Mouse (Mus musculus) liver, embryonic 13.5 days (tissue): ENCODE results near the gene Tex19.1. TPM values are rescaled to one million over a fixed set of nuclear protein-coding genes. Genes with fewer than 3 reads are reported as not detected.

ENCODE experiments used
- ATAC-seq: fragments of 200-750 bp; cut with Nextera tagmentation; 2 replicates; pipeline ENCODE4 v1.8.0; 2017; ENCODE audit warnings: low read depth, mild to moderate bottlenecking, moderate number of reproducible peaks, moderate library complexity
- DNase-seq: peaks from one replicate; pipeline ENCODE4 v3.0.0; 2022
- H3K27ac ChIP-seq: fragments of 300-500 bp; sonication (generic); 2 replicates; pipeline ENCODE4 v1.5.1; 2015; ENCODE audit warnings: moderate library complexity, mild to moderate bottlenecking, inconsistent platforms
- H3K27me3 ChIP-seq: fragments of 300-500 bp; sonication (generic); 2 replicates; pipeline ENCODE4 v1.6.1; 2015; ENCODE audit warnings: mild to moderate bottlenecking, inconsistent platforms
- H3K36me3 ChIP-seq: fragments of 300-500 bp; sonication (generic); 2 replicates; pipeline ENCODE4 v1.6.1; 2015; ENCODE audit warnings: mild to moderate bottlenecking, inconsistent platforms
- H3K4me1 ChIP-seq: fragments of 300-500 bp; sonication (generic); replicated peaks from 2 replicates; pipeline ENCODE4 v1.6.1; 2015; ENCODE audit warnings: inconsistent platforms
- H3K4me2 ChIP-seq: fragments of 300-500 bp; sonication (generic); 2 replicates; pipeline ENCODE4 v1.6.1; 2015; ENCODE audit warnings: inconsistent platforms, mild to moderate bottlenecking, moderate library complexity
- H3K4me3 ChIP-seq: fragments of 300-500 bp; sonication (generic); replicated peaks from 2 replicates; pipeline ENCODE4 v1.5.1; 2015; ENCODE audit warnings: mild to moderate bottlenecking, inconsistent platforms
- H3K9ac ChIP-seq: fragments of 300-500 bp; sonication (generic); 2 replicates; pipeline ENCODE4 v1.6.1; 2015; ENCODE audit warnings: mild to moderate bottlenecking, inconsistent platforms
- H3K9me3 ChIP-seq: fragments of 300-500 bp; sonication (generic); replicated peaks from 2 replicates; pipeline ENCODE4 v1.6.1; 2016; ENCODE audit warnings: inconsistent platforms
- WGBS: fragments of 180-500 bp; shearing (Covaris S2); methylation state at CpG from one replicate; pipeline ENCODE4 v1.1.7; 2015; ENCODE audit not compliant: insufficient replicate concordance; 5-methylcytosine and 5-hydroxymethylcytosine counted together
- polyA plus RNA-seq: library from polyadenylated mRNA; unstranded; fragments of >200 nt; fragmentation: Nextera tagmentation; extraction: Ambion mirVana; gene quantifications from 2 replicates; pipeline ENCODE4 v1.2.1, GENCODE M21; 2015

Gene Tex19.1
- polyA plus RNA-seq, 1 experiment from 2014 or later: 0.09 TPM

GRCm38 (mm10) chr11:121193415-121193814 is 47.5 kb downstream of the Tex19.1 start:
- Histone ChIP-seq H3K27me3 (no peaks in the 10 kb centered on the region), H3K9ac (no peak overlapping the region), H3K4me1 (no peaks in the 10 kb centered on the region), H3K4me2 (no peak overlapping the region), H3K9me3 (no peaks in the 10 kb centered on the region), H3K27ac (no peak overlapping the region), H3K36me3 (no peaks in the 10 kb centered on the region), H3K4me3 (no peak overlapping the region)
- ATAC-seq (no peak), DNase-seq (no peak)
- 70% methylated on average over 3 of the region's 3 CpGs for WGBS

Other genes starting within 250 kb of the Tex19.1 start
- gene Ccdc57, start 213.3 kb upstream of the Tex19.1 start, polyA plus RNA-seq: 1.8 TPM in 2 replicates
- gene Slc16a3, start 197.7 kb upstream of the Tex19.1 start, polyA plus RNA-seq: 71.4 and 81.7 TPM in 2 replicates
- gene Csnk1d, start 154.8 kb upstream of the Tex19.1 start, polyA plus RNA-seq: 36.8 and 46.3 TPM in 2 replicates
- gene Cd7, start 106.7 kb upstream of the Tex19.1 start, polyA plus RNA-seq: 0.39 and 0.53 TPM in 2 replicates
- 0.09 and 0.33 TPM in 2 replicates for gene Sectm1b, start 82.6 kb upstream of the Tex19.1 start, polyA plus RNA-seq
- gene Sectm1a, start 64.9 kb upstream of the Tex19.1 start, polyA plus RNA-seq: 0.76 and 1.2 TPM in 2 replicates
- gene Tex19.2, start 27.5 kb upstream of the Tex19.1 start, polyA plus RNA-seq: 0.08 and 0.12 TPM in 2 replicates
- not detected in 2 replicates for gene Uts2r, start 14.1 kb downstream of the Tex19.1 start, polyA plus RNA-seq
- gene Hexdc, start 58.3 kb downstream of the Tex19.1 start, polyA plus RNA-seq: 2.2 and 2.4 TPM in 2 replicates
- 14.7 and 14.9 TPM in 2 replicates for gene Ogfod3, start 58.6 kb downstream of the Tex19.1 start, polyA plus RNA-seq
- 20.0 and 21.0 TPM in 2 replicates for gene Cybc1, start 83.2 kb downstream of the Tex19.1 start, polyA plus RNA-seq
- gene Narf, start 91.1 kb downstream of the Tex19.1 start, polyA plus RNA-seq: 101 and 117 TPM in 2 replicates
- 3.4 and 3.9 TPM in 2 replicates for gene Foxk2, start 113.8 kb downstream of the Tex19.1 start, polyA plus RNA-seq
- 21.8 and 23.2 TPM in 2 replicates for gene Wdr45b, start 208.3 kb downstream of the Tex19.1 start, polyA plus RNA-seq
- 0.82 and 0.88 TPM in 2 replicates for gene Rab40b, start 242.1 kb downstream of the Tex19.1 start, polyA plus RNA-seq